Mouse (Mus musculus): Measurements from ENCODE around the gene Klk1b8. TPM values are rescaled to one million over a fixed set of nuclear protein-coding genes. Genes with fewer than 3 reads are reported as not detected.
"Not testable (repeated sequence)": the region's sequence is repeated elsewhere in the genome, so short reads cannot be mapped to it uniquely, and the experiment has no call there.

The Klk1b8 gene
- polyA plus RNA-seq, 1 experiment from 2014 or later, result not detected

GRCm38 (mm10) chr7:43967058-43967457, 16.6 kb downstream of the Klk1b8 start:
- no peaks in the 10 kb centered on the region for H3K4me1 ChIP-seq (ENCODE audit: control insufficient read depth, insufficient read depth, low read length)
- H3K4me2 ChIP-seq (ENCODE audit: low read depth, low read length), result no peak overlapping the region
- H3K36me3 ChIP-seq (ENCODE audit: control insufficient read depth, insufficient read depth, low read length), result no peaks in the 10 kb centered on the region
- no peak overlapping the region for H3K9ac ChIP-seq (ENCODE audit: low read depth, low read length)
- no peaks in the 10 kb centered on the region for H3K9me3 ChIP-seq (ENCODE audit: control insufficient read depth, low read length)
- DNase-seq (ENCODE audit: low spot score) (no peak), ATAC-seq (ENCODE audit: low read depth) (no peak)
- no peak overlapping the region for H3K27ac ChIP-seq (replicated peaks; ENCODE audit: low read depth, low read length)
- WGBS, result 79% methylated on average over 3 of the region's 3 CpGs
- no peak overlapping the region for H3K4me3 ChIP-seq (ENCODE audit: low read depth, low read length)
- H3K27me3 ChIP-seq (replicated peaks; ENCODE audit: control insufficient read depth, insufficient read depth, low read length), result no peaks in the 10 kb centered on the region

DNA sequence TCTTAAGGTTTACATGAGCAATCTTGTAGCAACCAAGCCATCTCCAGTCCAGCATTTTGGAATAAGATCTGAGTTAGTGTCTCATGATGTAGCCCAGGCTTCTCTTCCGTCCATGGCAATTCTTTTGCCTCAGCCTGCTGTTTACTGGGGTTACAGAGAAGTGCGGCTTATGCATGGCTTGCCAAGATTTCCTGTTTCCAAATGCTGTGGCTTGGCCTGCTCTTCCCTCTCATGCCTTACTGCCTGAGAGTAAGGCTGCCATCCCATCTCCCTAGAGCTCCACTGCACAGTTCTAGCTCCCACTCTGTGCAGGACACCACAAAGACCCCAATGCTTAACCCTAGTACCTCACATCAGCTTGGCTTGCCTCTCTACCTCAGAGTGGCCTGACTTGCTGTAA, 17.1 kb downstream of the Klk1b8 start:
- Histone ChIP-seq H3K4me1 (ENCODE audit: control insufficient read depth, insufficient read depth, low read length) (no peaks in the 10 kb centered on the region), H3K36me3 (ENCODE audit: control insufficient read depth, insufficient read depth, low read length) (no peaks in the 10 kb centered on the region), H3K9ac (ENCODE audit: low read depth, low read length) (no peak overlapping the region), H3K4me3 (ENCODE audit: low read depth, low read length) (no peak overlapping the region), H3K9me3 (ENCODE audit: control insufficient read depth, low read length) (no peaks in the 10 kb centered on the region), H3K27me3 (replicated peaks; ENCODE audit: control insufficient read depth, insufficient read depth, low read length) (no peaks in the 10 kb centered on the region), H3K4me2 (ENCODE audit: low read depth, low read length) (no peak overlapping the region), H3K27ac (replicated peaks; ENCODE audit: low read depth, low read length) (no peak overlapping the region)
- DNase-seq (ENCODE audit: low spot score), result no peak
- WGBS, result 62% methylated on average over 2 of the region's 2 CpGs
- ATAC-seq (ENCODE audit: low read depth), result no peak

GRCm38 (mm10) chr7:43975761-43976160, 25.3 kb downstream of the Klk1b8 start, which contains the start of gene Klk1b9:
Gene Klk1b9, plus strand, starts transcription at chr7:43976061.
- not testable (repeated sequence) for H3K36me3 ChIP-seq (ENCODE audit: control insufficient read depth, insufficient read depth, low read length); H3K27ac ChIP-seq (replicated peaks; ENCODE audit: low read depth, low read length); H3K4me1 ChIP-seq (ENCODE audit: control insufficient read depth, insufficient read depth, low read length); H3K4me3 ChIP-seq (ENCODE audit: low read depth, low read length); H3K9ac ChIP-seq (ENCODE audit: low read depth, low read length); H3K4me2 ChIP-seq (ENCODE audit: low read depth, low read length); H3K27me3 ChIP-seq (replicated peaks; ENCODE audit: control insufficient read depth, insufficient read depth, low read length); H3K9me3 ChIP-seq (ENCODE audit: control insufficient read depth, low read length); ATAC-seq (ENCODE audit: low read depth); DNase-seq (ENCODE audit: low spot score)
- 88% methylated on average over 1 of the region's 1 CpGs for WGBS

GRCm38 (mm10) chr7:43985657-43986056, 35.2 kb downstream of the Klk1b8 start:
- DNase-seq (ENCODE audit: low spot score) (no peak), ATAC-seq (ENCODE audit: low read depth) (no peak)
- no peaks in the 10 kb centered on the region for H3K27me3 ChIP-seq (replicated peaks; ENCODE audit: control insufficient read depth, insufficient read depth, low read length)
- H3K4me2 ChIP-seq (ENCODE audit: low read depth, low read length), result no peak overlapping the region
- no peak overlapping the region for H3K9ac ChIP-seq (ENCODE audit: low read depth, low read length)
- H3K27ac ChIP-seq (replicated peaks; ENCODE audit: low read depth, low read length), result no peak overlapping the region
- H3K4me1 ChIP-seq (ENCODE audit: control insufficient read depth, insufficient read depth, low read length), result no peaks in the 10 kb centered on the region
- H3K4me3 ChIP-seq (ENCODE audit: low read depth, low read length), result no peak overlapping the region
- H3K36me3 ChIP-seq (ENCODE audit: control insufficient read depth, insufficient read depth, low read length), result no peaks in the 10 kb centered on the region
- H3K9me3 ChIP-seq (ENCODE audit: control insufficient read depth, low read length), result no peaks in the 10 kb centered on the region

- DNase-seq (ENCODE audit: low spot score); H3K4me2 ChIP-seq (ENCODE audit: low read depth, low read length); H3K4me3 ChIP-seq (ENCODE audit: low read depth, low read length); H3K9ac ChIP-seq (ENCODE audit: low read depth, low read length); ATAC-seq (ENCODE audit: low read depth); H3K9me3 ChIP-seq (ENCODE audit: control insufficient read depth, low read length); H3K36me3 ChIP-seq (ENCODE audit: control insufficient read depth, insufficient read depth, low read length); H3K27me3 ChIP-seq (replicated peaks; ENCODE audit: control insufficient read depth, insufficient read depth, low read length); H3K27ac ChIP-seq (replicated peaks; ENCODE audit: low read depth, low read length); H3K4me1 ChIP-seq (ENCODE audit: control insufficient read depth, insufficient read depth, low read length): not testable (repeated sequence)
- 65% methylated on average over 1 of the region's 1 CpGs for WGBS
Measured at GRCm38 (mm10) chr7:43994821-43995220, 44.4 kb downstream of the Klk1b8 start.

- H3K9ac ChIP-seq (ENCODE audit: low read depth, low read length); H3K4me2 ChIP-seq (ENCODE audit: low read depth, low read length); H3K27ac ChIP-seq (replicated peaks; ENCODE audit: low read depth, low read length); H3K36me3 ChIP-seq (ENCODE audit: control insufficient read depth, insufficient read depth, low read length); H3K4me1 ChIP-seq (ENCODE audit: control insufficient read depth, insufficient read depth, low read length); H3K27me3 ChIP-seq (replicated peaks; ENCODE audit: control insufficient read depth, insufficient read depth, low read length); ATAC-seq (ENCODE audit: low read depth); H3K9me3 ChIP-seq (ENCODE audit: control insufficient read depth, low read length); DNase-seq (ENCODE audit: low spot score); H3K4me3 ChIP-seq (ENCODE audit: low read depth, low read length): not testable (repeated sequence)
- WGBS, result 91% methylated on average over 4 of the region's 4 CpGs
Measured at GRCm38 (mm10) chr7:43995577-43995976, 45.1 kb downstream of the Klk1b8 start, which contains the start of gene Klk1b11. Gene Klk1b11, plus strand, starts transcription at chr7:43995877.

Other genes with a start within 250 kb of the Klk1b8 start
- 1.8 and 3.0 TPM in 2 replicates for gene Klk13, start 238.1 kb upstream of the Klk1b8 start, polyA plus RNA-seq (2014; fragmentation: Nextera tagmentation; extraction: Ambion mirVana)
- 0.37 and 0.65 TPM in 2 replicates for gene Klk12, start 181.8 kb upstream of the Klk1b8 start, polyA plus RNA-seq (2014; fragmentation: Nextera tagmentation; extraction: Ambion mirVana)
- 3.2 and 5.3 TPM in 2 replicates for gene Klk11, start 176.1 kb upstream of the Klk1b8 start, polyA plus RNA-seq (2014; fragmentation: Nextera tagmentation; extraction: Ambion mirVana)
- gene Klk10, start 169.6 kb upstream of the Klk1b8 start, polyA plus RNA-seq (2014; fragmentation: Nextera tagmentation; extraction: Ambion mirVana), result 8.8 and 17.2 TPM in 2 replicates
- 0.28 and 0.49 TPM in 2 replicates for gene Klk9, start 158.8 kb upstream of the Klk1b8 start, polyA plus RNA-seq (2014; fragmentation: Nextera tagmentation; extraction: Ambion mirVana)
- 25.7 and 27.4 TPM in 2 replicates for gene Klk8, start 153.1 kb upstream of the Klk1b8 start, polyA plus RNA-seq (2014; fragmentation: Nextera tagmentation; extraction: Ambion mirVana)
- 1.1 and 1.6 TPM in 2 replicates for gene Klk7, start 139.4 kb upstream of the Klk1b8 start, polyA plus RNA-seq (2014; fragmentation: Nextera tagmentation; extraction: Ambion mirVana)
- gene Klk6, start 126.2 kb upstream of the Klk1b8 start, polyA plus RNA-seq (2014; fragmentation: Nextera tagmentation; extraction: Ambion mirVana), result 0.18 and 0.42 TPM in 2 replicates
- 1.3 and 1.6 TPM in 2 replicates for gene Klk5, start 108.7 kb upstream of the Klk1b8 start, polyA plus RNA-seq (2014; fragmentation: Nextera tagmentation; extraction: Ambion mirVana)
- gene Klk4, start 69.5 kb upstream of the Klk1b8 start, polyA plus RNA-seq (2014; fragmentation: Nextera tagmentation; extraction: Ambion mirVana), result 0.14 TPM in 1 of 2 replicates, not detected in the other
- not detected in 2 replicates for gene Klk15, start 16.9 kb upstream of the Klk1b8 start, polyA plus RNA-seq (2014; fragmentation: Nextera tagmentation; extraction: Ambion mirVana)
- gene Klk1b1, start 16.1 kb downstream of the Klk1b8 start, polyA plus RNA-seq (2014; fragmentation: Nextera tagmentation; extraction: Ambion mirVana), result not detected in 2 replicates
- not detected in 2 replicates for gene Klk1b9, start 25.4 kb downstream of the Klk1b8 start, polyA plus RNA-seq (2014; fragmentation: Nextera tagmentation; extraction: Ambion mirVana)
- not detected in 2 replicates for gene Klk1b11, start 45.2 kb downstream of the Klk1b8 start, polyA plus RNA-seq (2014; fragmentation: Nextera tagmentation; extraction: Ambion mirVana)
- 1.2 and 2.2 TPM in 2 replicates for gene Klk1b26, start 61.5 kb downstream of the Klk1b8 start, polyA plus RNA-seq (2014; fragmentation: Nextera tagmentation; extraction: Ambion mirVana)
- not detected in 2 replicates for gene Klk1b27, start 101.6 kb downstream of the Klk1b8 start, polyA plus RNA-seq (2014; fragmentation: Nextera tagmentation; extraction: Ambion mirVana)
- not detected in 2 replicates for gene Klk1b21, start 151.7 kb downstream of the Klk1b8 start, polyA plus RNA-seq (2014; fragmentation: Nextera tagmentation; extraction: Ambion mirVana)
- not detected in 2 replicates for gene Klk1b22, start 162.0 kb downstream of the Klk1b8 start, polyA plus RNA-seq (2014; fragmentation: Nextera tagmentation; extraction: Ambion mirVana)
- not detected in 2 replicates for gene Klk1b16, start 186.1 kb downstream of the Klk1b8 start, polyA plus RNA-seq (2014; fragmentation: Nextera tagmentation; extraction: Ambion mirVana)
- not detected in 2 replicates for gene Klk1b24, start 237.6 kb downstream of the Klk1b8 start, polyA plus RNA-seq (2014; fragmentation: Nextera tagmentation; extraction: Ambion mirVana)
- gene Klk1b3, start 247.5 kb downstream of the Klk1b8 start, polyA plus RNA-seq (2014; fragmentation: Nextera tagmentation; extraction: Ambion mirVana), result not detected in 2 replicates